Mouse (Mus musculus) CH12.LX (cell line): ENCODE data around the gene Tgfbr1. TPM values are rescaled to one million over a fixed set of nuclear protein-coding genes. Genes with fewer than 3 reads are reported as not detected.

Experiments
- DNase-seq: peaks from one replicate; pipeline ENCODE4 v3.0.0-alpha.2; 2013; ENCODE audit errors: extremely low read depth
- H3K27ac ChIP-seq: 2 replicates; pipeline ENCODE4 v1.5.1; 2012; ENCODE audit warnings: low read depth, mild to moderate bottlenecking, control low read depth, moderate library complexity; ENCODE audit not compliant: insufficient read depth
- H3K27me3 ChIP-seq: replicated peaks from 2 replicates; pipeline ENCODE3; 2012; ENCODE audit warnings: inconsistent platforms
- H3K36me3 ChIP-seq, 2 experiments: replicated peaks in 1 of 2; 2 replicates each; pipeline versions ENCODE3 to v1.6.1; 2012; ENCODE audit warnings: inconsistent platforms in 1 of 2, low read length in 1 of 2, mild to moderate bottlenecking in 1 of 2, mixed read lengths in 1 of 2, moderate library complexity in 1 of 2; ENCODE audit not compliant: control insufficient read depth in 1 of 2, insufficient read depth in 1 of 2
- H3K4me1 ChIP-seq, 2 experiments: 2 replicates each; pipeline ENCODE4 v1.6.1; 2012; ENCODE audit warnings: inconsistent platforms in 1 of 2, moderate library complexity in 1 of 2; ENCODE audit not compliant: insufficient read depth in 2 of 2, control insufficient read depth in 1 of 2
- H3K4me2 ChIP-seq: 2 replicates; pipeline ENCODE4 v1.6.1; 2012; ENCODE audit warnings: low read depth, mild to moderate bottlenecking, control low read depth; ENCODE audit not compliant: poor library complexity, insufficient read depth, severe bottlenecking
- H3K4me3 ChIP-seq, 3 experiments: fragments of 150-350 bp in 1 of 3; sonication (generic) in 1 of 3; replicated peaks in 1 of 3; 2 replicates each; pipeline versions ENCODE3 to v1.5.1; 2011 to 2012; ENCODE audit warnings: low read depth in 2 of 3, low read length in 2 of 3, mild to moderate bottlenecking in 2 of 3, moderate library complexity in 2 of 3, control low read depth in 1 of 3, improper control_type of control experiment in 1 of 3, inconsistent platforms in 1 of 3, mixed read lengths in 1 of 3; ENCODE audit not compliant: poor library complexity in 1 of 3
- H3K79me2 ChIP-seq: replicated peaks from 2 replicates; pipeline ENCODE4 v1.6.1; 2012; ENCODE audit warnings: mild to moderate bottlenecking, moderate library complexity; ENCODE audit not compliant: control insufficient read depth, poor library complexity, insufficient read depth, severe bottlenecking; ENCODE audit errors: extremely low read depth
- H3K9ac ChIP-seq: 2 replicates; pipeline ENCODE4 v1.6.1; 2012; ENCODE audit warnings: low read depth, mild to moderate bottlenecking, control low read depth, moderate library complexity; ENCODE audit not compliant: insufficient read depth
- H3K9me3 ChIP-seq: replicated peaks from 2 replicates; pipeline ENCODE3; 2012; ENCODE audit warnings: low read length, inconsistent platforms, mixed read lengths
- CHD1 ChIP-seq: IDR thresholded peaks from 2 replicates; pipeline ENCODE4 v1.6.1; 2012; ENCODE audit warnings: low read depth, low read length, improper control_type of control experiment, inconsistent platforms
- CHD2 ChIP-seq: IDR thresholded peaks from 2 replicates; pipeline ENCODE4 v1.6.1; 2011; ENCODE audit warnings: low read length, improper control_type of control experiment
- E2F4 ChIP-seq: IDR thresholded peaks from 2 replicates; pipeline ENCODE4 v1.6.1; 2011; ENCODE audit warnings: low read depth, low read length, improper control_type of control experiment; ENCODE audit not compliant: insufficient replicate concordance
- ELF1 ChIP-seq: IDR thresholded peaks from 2 replicates; pipeline ENCODE4 v1.6.1; 2014; ENCODE audit warnings: low read depth, mild to moderate bottlenecking, inconsistent platforms, low read length, improper control_type of control experiment
- ETS1 ChIP-seq: conservative IDR thresholded peaks from 2 replicates; pipeline ENCODE4 v1.6.1; 2012; ENCODE audit warnings: low read depth, mild to moderate bottlenecking, inconsistent platforms, low read length, improper control_type of control experiment, moderate library complexity
- GABPA ChIP-seq: IDR thresholded peaks from 2 replicates; pipeline ENCODE4 v1.6.1; 2012; ENCODE audit warnings: low read depth, low read length, improper control_type of control experiment, inconsistent platforms; ENCODE audit not compliant: insufficient replicate concordance
- HCFC1 ChIP-seq: IDR thresholded peaks from 2 replicates; pipeline ENCODE4 v1.6.1; 2012; ENCODE audit warnings: low read depth, mild to moderate bottlenecking, inconsistent platforms, low read length, improper control_type of control experiment
- IRF4 ChIP-seq: IDR thresholded peaks from 2 replicates; pipeline ENCODE4 v1.6.1; 2014; ENCODE audit warnings: low read depth, mild to moderate bottlenecking, inconsistent platforms, low read length, improper control_type of control experiment
- JUND ChIP-seq: conservative IDR thresholded peaks from 2 replicates; pipeline ENCODE4 v1.6.1; 2011; ENCODE audit warnings: low read depth, low read length, improper control_type of control experiment
- MAX ChIP-seq: IDR thresholded peaks from 2 replicates; pipeline ENCODE4 v1.6.1; 2011; ENCODE audit warnings: low read length, improper control_type of control experiment
- MAZ ChIP-seq: IDR thresholded peaks from 2 replicates; pipeline ENCODE4 v1.6.1; 2012; ENCODE audit warnings: low read depth, mild to moderate bottlenecking, inconsistent platforms, low read length, improper control_type of control experiment, moderate library complexity
- NRF1 ChIP-seq: IDR thresholded peaks from 2 replicates; pipeline ENCODE4 v1.6.1; 2014; ENCODE audit warnings: low read depth, mild to moderate bottlenecking, inconsistent platforms, low read length, improper control_type of control experiment, moderate library complexity
- PAX5 ChIP-seq: IDR thresholded peaks from 2 replicates; pipeline ENCODE4 v1.6.1; 2012; ENCODE audit warnings: low read length, inconsistent platforms, mixed read lengths
- POLR2A ChIP-seq: IDR thresholded peaks from 2 replicates; pipeline ENCODE4 v1.6.1; 2011; ENCODE audit warnings: low read depth, mild to moderate bottlenecking, improper control_type of control experiment, low read length
- POLR2AphosphoS2 ChIP-seq: IDR thresholded peaks from 2 replicates; pipeline ENCODE4 v1.6.1; 2011; ENCODE audit warnings: low read depth, low read length, improper control_type of control experiment
- RCOR1 ChIP-seq: conservative IDR thresholded peaks from 2 replicates; pipeline ENCODE4 v1.6.1; 2012; ENCODE audit warnings: low read depth, mild to moderate bottlenecking, inconsistent platforms, low read length, improper control_type of control experiment
- SIN3A ChIP-seq: IDR thresholded peaks from 2 replicates; pipeline ENCODE4 v1.6.1; 2012; ENCODE audit warnings: low read length, improper control_type of control experiment, inconsistent platforms
- SMC3 ChIP-seq: IDR thresholded peaks from 2 replicates; pipeline ENCODE4 v1.6.1; 2011; ENCODE audit warnings: low read depth, low read length, improper control_type of control experiment
- TCF12 ChIP-seq: IDR thresholded peaks from 2 replicates; pipeline ENCODE4 v1.6.1; 2014; ENCODE audit warnings: low read depth, mild to moderate bottlenecking, inconsistent platforms, low read length, improper control_type of control experiment
- USF2 ChIP-seq: conservative IDR thresholded peaks from 2 replicates; pipeline ENCODE4 v1.6.1; 2011; ENCODE audit warnings: low read depth, low read length, improper control_type of control experiment
- ZMIZ1 ChIP-seq: IDR thresholded peaks from 2 replicates; pipeline ENCODE4 v1.6.1; 2012; ENCODE audit warnings: low read depth, mild to moderate bottlenecking, inconsistent platforms, low read length, improper control_type of control experiment
- dilution Hi-C: fragments of 300-500 bp; cut with MboI; formaldehyde crosslinking; loops from 2 replicates; pipeline ENCODE4 v1.14.3; 2020; ENCODE audit warnings: low sequenced_read_pairs; ENCODE audit not compliant: extremely low pct_unique_long_range_greater_than_20kb, extremely low pct_ligation_motif_present
- in situ Hi-C: fragments of 300-500 bp; cut with MboI; formaldehyde crosslinking; loops from 3 replicates; pipeline ENCODE4 v1.14.3; 2019; ENCODE audit warnings: low sequenced_read_pairs, low pct_ligation_motif_present, low pct_unique_long_range_greater_than_20kb, mixed read lengths
- polyA plus RNA-seq: library from polyadenylated mRNA; unstranded; fragments of >175 nt; gene quantifications from 2 replicates; pipeline ENCODE4 v1.2.1, GENCODE M21; 2012; ENCODE audit warnings: low read depth; ENCODE audit not compliant: insufficient read length
- total RNA-seq, 2 experiments: library from RNA; depleted of rRNA; stranded (reverse); fragments of 300-350 nt in 1 of 2; fragments of >200 nt in 1 of 2; gene quantifications; 2 replicates each; pipeline ENCODE4 v1.2.3; 2012 to 2014

The Tgfbr1 gene
- total and polyA plus RNA-seq, 3 experiments: 3.4 to 8.7 (median 7.0) TPM

- no peaks in the 10 kb centered on the region for H3K79me2 ChIP-seq
- TF ChIP-seq ETS1: no peak
- no peak for TF ChIP-seq USF2
- TF ChIP-seq ELF1: no peak
- TF ChIP-seq IRF4: no peak
- TF ChIP-seq GABPA: no peak
- no peak for TF ChIP-seq NRF1
- no peak for TF ChIP-seq SIN3A
- no peak for TF ChIP-seq SMC3
- no peak for TF ChIP-seq POLR2A
- TF ChIP-seq PAX5: no peak
- no peak for TF ChIP-seq POLR2AphosphoS2
- TF ChIP-seq CHD1: no peak
- TF ChIP-seq MAZ: no peak
- no peak for TF ChIP-seq E2F4
- no peak for TF ChIP-seq TCF12
- TF ChIP-seq, all 38 proteins: peak for 0
- no peaks in the 10 kb centered on the region for H3K9me3 ChIP-seq
- in situ Hi-C loops (loop anchor here (25.0 kb wide), 2 partner anchors 381 to 981 kb away; no protein-coding TSS in a partner anchor), dilution Hi-C loops (no loop called here)
- H3K36me3 ChIP-seq: no peaks in the 10 kb centered on the region
- H3K4me1 ChIP-seq: peaks cover 11 to 13% of the 10 kb centered on the region in 2 experiments
- H3K27ac ChIP-seq: no peak overlapping the region
- DNase-seq: no peak
- no peak overlapping the region for H3K4me3 ChIP-seq
- no peaks in the 10 kb centered on the region for H3K27me3 ChIP-seq
- no peak overlapping the region for H3K9ac ChIP-seq
- no peak overlapping the region for H3K4me2 ChIP-seq
Measured at GRCm38 (mm10) chr4:47431081-47431480, 78.1 kb downstream of the Tgfbr1 start.

- H3K36me3 ChIP-seq: no peaks in the 10 kb centered on the region
- in situ Hi-C loops (loop anchor here (25.0 kb wide), 2 partner anchors 380 to 980 kb away; no protein-coding TSS in a partner anchor), dilution Hi-C loops (no loop called here)
- H3K27me3 ChIP-seq: peaks cover 1% of the 10 kb centered on the region
- no peaks in the 10 kb centered on the region for H3K79me2 ChIP-seq
- no peak for DNase-seq
- TF ChIP-seq ETS1 (no peak), MAX (no peak), CHD2 (no peak), MAZ (no peak), E2F4 (no peak), POLR2AphosphoS2 (no peak), USF2 (no peak), TCF12 (no peak), JUND (no peak), POLR2A (no peak), CHD1 (no peak), HCFC1 (no peak), ZMIZ1 (no peak), RCOR1 (no peak)
- TF ChIP-seq, all 38 proteins: peak for 0
- Histone ChIP-seq H3K9me3 (no peaks in the 10 kb centered on the region), H3K27ac (no peak overlapping the region), H3K4me3 (no peak overlapping the region), H3K4me1 (peaks cover 4 to 15% of the 10 kb centered on the region in 2 experiments; a peak in 3 of 4 replicates), H3K9ac (no peak overlapping the region), H3K4me2 (no peak overlapping the region)
Measured at GRCm38 (mm10) chr4:47432766-47433165, 79.7 kb downstream of the Tgfbr1 start.
